Mouse (Mus musculus) forebrain, embryonic 14.5 days (tissue): ENCODE measurements at regions not wholly inside any gene's neighbourhood (a gene's known extent, or its start where the extent isn't known, plus 50 kb on each side); places are given as distances from the start of the nearest gene placed in this dataset.

Experiments
- ATAC-seq: fragments of 200-750 bp; cut with Nextera tagmentation; 2 replicates; pipeline ENCODE4 v1.8.0; 2017; ENCODE audit warnings: mild to moderate bottlenecking, moderate library complexity
- DNase-seq: peaks from one replicate; pipeline ENCODE4 v3.0.0-alpha.2; 2015; ENCODE audit warnings: low spot score
- H3K27ac ChIP-seq: fragments of 300-500 bp; sonication (generic); 2 replicates; pipeline ENCODE4 v1.5.1; 2014; ENCODE audit warnings: low read depth, mild to moderate bottlenecking, control low read depth, low read length, moderate library complexity
- H3K27me3 ChIP-seq: fragments of 300-500 bp; sonication (generic); replicated peaks from 2 replicates; pipeline ENCODE4 v1.6.1; 2014; ENCODE audit warnings: low read length, control low read depth, mixed read lengths; ENCODE audit not compliant: control insufficient read depth, insufficient read depth
- H3K36me3 ChIP-seq: fragments of 300-500 bp; sonication (generic); 2 replicates; pipeline ENCODE4 v1.6.1; 2014; ENCODE audit warnings: low read length, control low read depth; ENCODE audit not compliant: control insufficient read depth, insufficient read depth
- H3K4me1 ChIP-seq: fragments of 300-500 bp; sonication (generic); 2 replicates; pipeline ENCODE4 v1.6.1; 2014; ENCODE audit warnings: antibody characterized with exemption, low read length, control low read depth; ENCODE audit not compliant: control insufficient read depth, insufficient read depth
- H3K4me2 ChIP-seq: fragments of 300-500 bp; sonication (generic); 2 replicates; pipeline ENCODE4 v1.6.1; 2014; ENCODE audit warnings: mild to moderate bottlenecking, control low read depth, low read length
- H3K4me3 ChIP-seq: fragments of 300-500 bp; sonication (generic); 2 replicates; pipeline ENCODE4 v1.5.1; 2014; ENCODE audit warnings: low read depth, low read length, control low read depth
- H3K9ac ChIP-seq: fragments of 300-500 bp; sonication (generic); 2 replicates; pipeline ENCODE4 v1.6.1; 2014; ENCODE audit warnings: mild to moderate bottlenecking, low read length, control low read depth, moderate library complexity
- H3K9me3 ChIP-seq: fragments of 300-500 bp; sonication (generic); replicated peaks from 2 replicates; pipeline ENCODE4 v1.6.1; 2016; ENCODE audit warnings: low read length, control low read depth, mixed read lengths; ENCODE audit not compliant: control insufficient read depth
- WGBS: fragments of 180-500 bp; shearing (Covaris S2); extraction: QIAGEN DNeasy Blood & Tissue Kit; methylation state at CpG from one replicate; pipeline ENCODE4 v1.1.7; 2014; 5-methylcytosine and 5-hydroxymethylcytosine counted together

GRCm38 (mm10) chr8:116268685-116269084, 236.1 kb upstream of the Dynlrb2 start:
- Histone ChIP-seq H3K4me2 (no peak overlapping the region), H3K9me3 (no peaks in the 10 kb centered on the region), H3K9ac (no peak overlapping the region), H3K36me3 (no peaks in the 10 kb centered on the region), H3K4me1 (peaks cover 4% of the 10 kb centered on the region; the same call in 1 of the 2 replicates), H3K4me3 (no peak overlapping the region), H3K27ac (no peak overlapping the region), H3K27me3 (no peaks in the 10 kb centered on the region)
- ATAC-seq (no peak), DNase-seq (no peak)
- WGBS: 94% methylated on average over 2 of the region's 2 CpGs

GRCm38 (mm10) chr8:116268161-116268560, 236.6 kb upstream of the Dynlrb2 start:
- Histone ChIP-seq H3K27me3 (no peaks in the 10 kb centered on the region), H3K9ac (no peak overlapping the region), H3K4me3 (no peak overlapping the region), H3K9me3 (no peaks in the 10 kb centered on the region), H3K27ac (no peak overlapping the region), H3K4me2 (no peak overlapping the region), H3K4me1 (peaks cover 4% of the 10 kb centered on the region; the same call in 1 of the 2 replicates), H3K36me3 (no peaks in the 10 kb centered on the region)
- ATAC-seq (no peak), DNase-seq (peak; percentile 49)
- WGBS: 36% methylated on average over 9 of the region's 9 CpGs

GRCm38 (mm10) chr8:116267021-116267420, 237.8 kb upstream of the Dynlrb2 start:
- ATAC-seq (no peak), DNase-seq (no peak)
- H3K9ac ChIP-seq: no peak overlapping the region
- no peaks in the 10 kb centered on the region for H3K36me3 ChIP-seq
- no peak overlapping the region for H3K27ac ChIP-seq
- no peaks in the 10 kb centered on the region for H3K9me3 ChIP-seq
- no peak overlapping the region for H3K4me2 ChIP-seq
- H3K4me1 ChIP-seq: peaks cover 4% of the 10 kb centered on the region; the same call in 1 of the 2 replicates
- H3K27me3 ChIP-seq: no peaks in the 10 kb centered on the region
- WGBS: 56% methylated on average over 4 of the region's 4 CpGs
- no peak overlapping the region for H3K4me3 ChIP-seq

DNA sequence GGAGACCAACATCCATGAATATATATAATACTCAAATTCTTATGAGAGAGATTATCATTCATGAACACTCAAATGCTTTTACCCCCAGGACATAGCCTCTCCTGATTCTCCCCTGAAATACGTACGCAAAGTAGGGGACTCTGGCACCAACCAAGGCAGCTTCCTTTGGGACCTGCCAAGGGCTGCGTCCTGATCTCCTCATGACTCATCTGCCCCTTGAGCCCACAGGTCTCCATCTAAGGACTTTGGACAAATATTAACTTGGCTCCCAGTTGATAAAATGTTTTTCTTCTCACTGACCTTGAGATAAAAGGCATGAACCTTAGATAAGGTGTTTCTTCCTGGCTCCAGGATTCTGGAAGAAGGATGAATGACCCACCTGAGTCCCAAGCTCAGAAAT, 239.2 kb upstream of the Dynlrb2 start:
- Histone ChIP-seq H3K9ac (no peak overlapping the region), H3K4me2 (no peak overlapping the region), H3K4me3 (no peak overlapping the region), H3K36me3 (no peaks in the 10 kb centered on the region), H3K9me3 (no peaks in the 10 kb centered on the region), H3K27ac (no peak overlapping the region), H3K27me3 (no peaks in the 10 kb centered on the region), H3K4me1 (peaks cover 4% of the 10 kb centered on the region; the same call in 1 of the 2 replicates)
- WGBS: 94% methylated on average over 3 of the region's 3 CpGs
- DNase-seq (no peak), ATAC-seq (no peak)

GRCm38 (mm10) chr8:116264078-116264477, 240.7 kb upstream of the Dynlrb2 start:
- Histone ChIP-seq H3K4me2 (no peak overlapping the region), H3K9ac (no peak overlapping the region), H3K4me3 (no peak overlapping the region), H3K27ac (no peak overlapping the region), H3K9me3 (no peaks in the 10 kb centered on the region), H3K36me3 (no peaks in the 10 kb centered on the region), H3K27me3 (no peaks in the 10 kb centered on the region), H3K4me1 (peaks cover 4% of the 10 kb centered on the region; the same call in 1 of the 2 replicates)
- 93% methylated on average over 3 of the region's 3 CpGs for WGBS
- no peak for ATAC-seq
- DNase-seq: no peak

GRCm38 (mm10) chr8:116261286-116261685, 243.5 kb upstream of the Dynlrb2 start:
- no peak for ATAC-seq

GRCm38 (mm10) chr8:116255398-116255797, 249.4 kb upstream of the Dynlrb2 start:
- no peak for ATAC-seq
- 89% methylated on average over 5 of the region's 5 CpGs for WGBS
- H3K9me3 ChIP-seq: no peaks in the 10 kb centered on the region
- no peak overlapping the region for H3K27ac ChIP-seq
- H3K9ac ChIP-seq: no peak overlapping the region
- no peak overlapping the region for H3K4me3 ChIP-seq
- H3K4me1 ChIP-seq: no peaks in the 10 kb centered on the region
- DNase-seq: no peak
- H3K4me2 ChIP-seq: no peak overlapping the region
- H3K27me3 ChIP-seq: no peaks in the 10 kb centered on the region
- H3K36me3 ChIP-seq: no peaks in the 10 kb centered on the region

More at GRCm38 (mm10) chr8:116261286-116261685, 243.5 kb upstream of the Dynlrb2 start:
- no peaks in the 10 kb centered on the region for H3K27me3 ChIP-seq
- H3K4me2 ChIP-seq: no peak overlapping the region
- H3K27ac ChIP-seq: no peak overlapping the region
- 35% methylated on average over 2 of the region's 2 CpGs for WGBS
- H3K4me1 ChIP-seq: no peaks in the 10 kb centered on the region
- H3K4me3 ChIP-seq: no peak overlapping the region
- no peak for DNase-seq
- no peaks in the 10 kb centered on the region for H3K9me3 ChIP-seq
- H3K36me3 ChIP-seq: no peaks in the 10 kb centered on the region
- H3K9ac ChIP-seq: no peak overlapping the region

DNA sequence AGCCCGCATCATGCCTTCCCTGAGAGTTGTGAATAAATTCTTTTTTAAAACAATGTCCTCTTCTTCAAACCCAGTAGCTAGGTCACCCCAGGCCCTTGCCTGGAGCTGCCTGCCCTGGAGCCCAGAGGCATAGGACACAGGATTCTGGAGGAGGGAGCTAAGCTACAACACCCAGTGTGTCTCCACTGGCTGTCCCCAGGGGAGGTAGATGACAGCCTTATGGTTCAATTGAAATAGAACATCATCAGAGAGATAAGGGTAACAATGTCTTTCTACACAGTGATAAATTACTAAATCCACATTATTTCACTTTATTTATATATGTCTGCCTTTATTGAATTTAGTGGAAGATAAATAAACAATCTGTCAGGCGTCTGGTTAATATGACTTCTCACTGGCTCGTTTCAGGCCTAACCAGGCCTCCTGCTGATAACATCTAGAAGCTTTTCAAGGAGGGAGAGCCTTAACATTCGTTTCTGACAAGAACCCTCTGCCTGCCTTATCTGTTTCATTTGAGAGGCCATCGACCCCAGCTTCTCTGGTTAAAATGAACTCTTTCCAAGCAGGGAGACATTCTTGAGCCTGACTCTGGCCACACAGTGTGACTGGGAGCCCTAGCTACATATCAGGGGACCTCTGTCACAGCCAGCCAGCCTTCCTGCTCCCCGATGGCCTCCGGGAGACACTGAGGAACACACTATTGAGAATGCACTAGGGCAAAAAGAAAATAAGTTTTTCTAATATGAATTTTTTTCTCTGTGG, 252.1 kb upstream of the Dynlrb2 start:
- DNase-seq (no peak), ATAC-seq (no peak)
- H3K4me3 ChIP-seq: no peak overlapping the region
- no peaks in the 10 kb centered on the region for H3K9me3 ChIP-seq
- no peak overlapping the region for H3K4me2 ChIP-seq
- H3K9ac ChIP-seq: no peak overlapping the region
- H3K27ac ChIP-seq: no peak overlapping the region
- H3K36me3 ChIP-seq: no peaks in the 10 kb centered on the region
- H3K4me1 ChIP-seq: no peaks in the 10 kb centered on the region
- WGBS: 63% methylated on average over 7 of the region's 7 CpGs
- no peaks in the 10 kb centered on the region for H3K27me3 ChIP-seq

DNA sequence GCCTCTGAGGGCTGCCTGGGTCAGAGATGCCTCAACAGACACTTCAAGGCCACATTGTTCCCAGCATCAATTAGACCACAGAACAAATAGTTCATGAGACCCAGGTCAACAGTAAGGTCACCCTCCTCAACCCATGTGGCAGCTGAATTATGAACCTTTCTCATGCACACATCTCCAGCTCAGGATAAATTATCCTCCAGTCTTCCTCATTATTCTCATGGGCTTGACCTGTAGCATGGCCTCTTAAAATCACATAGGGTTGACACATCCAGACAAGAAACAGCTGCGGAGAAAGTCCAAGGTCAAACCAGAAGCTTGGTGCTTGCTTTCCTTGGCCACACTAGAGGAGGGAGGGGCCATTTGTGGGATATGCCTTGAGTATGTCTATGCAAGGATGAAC, 256.4 kb upstream of the Dynlrb2 start:
- no peak overlapping the region for H3K4me3 ChIP-seq
- DNase-seq (no peak), ATAC-seq (no peak)
- no peaks in the 10 kb centered on the region for H3K27me3 ChIP-seq
- peaks cover 2% of the 10 kb centered on the region; the same call in 1 of the 2 replicates for H3K4me1 ChIP-seq
- no peaks in the 10 kb centered on the region for H3K9me3 ChIP-seq
- no peak overlapping the region for H3K4me2 ChIP-seq
- H3K36me3 ChIP-seq: no peaks in the 10 kb centered on the region
- no peak overlapping the region for H3K9ac ChIP-seq
- H3K27ac ChIP-seq: no peak overlapping the region
- WGBS: 97% methylated on average over 1 of the region's 1 CpGs
